Mouse (Mus musculus) stomach, embryonic 15.5 days (tissue): ENCODE data around the gene Msx1. TPM values are rescaled to one million over a fixed set of nuclear protein-coding genes. Genes with fewer than 3 reads are reported as not detected.

Experiments
- ATAC-seq: fragments of 200-750 bp; cut with Nextera tagmentation; 2 replicates; pipeline ENCODE4 v1.8.0; 2017; ENCODE audit warnings: low read depth, moderate number of reproducible peaks, moderate TSS enrichment; ENCODE audit not compliant: insufficient read depth, low FRiP score
- H3K27ac ChIP-seq: fragments of 300-500 bp; sonication (generic); 2 replicates; pipeline ENCODE4 v1.5.1; 2015; ENCODE audit warnings: mild to moderate bottlenecking, inconsistent platforms
- H3K27me3 ChIP-seq: fragments of 300-500 bp; sonication (generic); replicated peaks from 2 replicates; pipeline ENCODE4 v1.6.1; 2015; ENCODE audit warnings: inconsistent platforms
- H3K36me3 ChIP-seq: fragments of 300-500 bp; sonication (generic); 2 replicates; pipeline ENCODE4 v1.6.1; 2015; ENCODE audit warnings: inconsistent platforms
- H3K4me1 ChIP-seq: fragments of 300-500 bp; sonication (generic); 2 replicates; pipeline ENCODE4 v1.6.1; 2015; ENCODE audit warnings: inconsistent platforms
- H3K4me2 ChIP-seq: fragments of 300-500 bp; sonication (generic); 2 replicates; pipeline ENCODE4 v1.6.1; 2015; ENCODE audit warnings: mild to moderate bottlenecking, inconsistent platforms
- H3K4me3 ChIP-seq: fragments of 300-500 bp; sonication (generic); replicated peaks from 2 replicates; pipeline ENCODE4 v1.5.1; 2015; ENCODE audit warnings: inconsistent platforms
- H3K9ac ChIP-seq: fragments of 300-500 bp; sonication (generic); 2 replicates; pipeline ENCODE4 v1.6.1; 2015; ENCODE audit warnings: inconsistent platforms
- H3K9me3 ChIP-seq: fragments of 300-500 bp; sonication (generic); 2 replicates; pipeline ENCODE4 v1.6.1; 2016; ENCODE audit warnings: inconsistent platforms
- WGBS: fragments of 180-500 bp; shearing (Covaris S2); methylation state at CpG from one replicate; pipeline ENCODE4 v1.1.7; 2015; 5-methylcytosine and 5-hydroxymethylcytosine counted together
- polyA plus RNA-seq: library from polyadenylated mRNA; unstranded; fragments of >200 nt; fragmentation: Nextera tagmentation; extraction: Ambion mirVana; gene quantifications from 2 replicates; pipeline ENCODE4 v1.2.1, GENCODE M21; 2015

Msx1 gene
- polyA plus RNA-seq, result 3.3 and 4.3 TPM in 2 replicates

- Histone ChIP-seq H3K9me3 (no peaks in the 10 kb centered on the region), H3K4me3 (peak within 1 kb of the TSS; percentile 47), H3K4me1 (peaks cover 25% of the 10 kb centered on the region), H3K27me3 (peaks cover 98% of the 10 kb centered on the region), H3K4me2 (peak within 1 kb of the TSS; percentile 94), H3K9ac (no peak within 1 kb of the TSS), H3K36me3 (no peaks in the 10 kb centered on the region), H3K27ac (no peak within 1 kb of the TSS)
- 0% methylated on average over 37 of the region's 37 CpGs for WGBS
- ATAC-seq, result peak; percentile 88
Observed at GRCm38 (mm10) chr5:37824461-37824795, at the start of gene Msx1. Gene Msx1, minus strand, starts transcription at chr5:37824583.

- no peaks in the 10 kb centered on the region for H3K4me1 ChIP-seq
- 48% methylated on average over 6 of the region's 6 CpGs for WGBS
- no peak for ATAC-seq
Observed at GRCm38 (mm10) chr5:37865471-37865870, 41.1 kb upstream of the Msx1 start.

GRCm38 (mm10) chr5:37864309-37864708 is 39.9 kb upstream of the Msx1 start:
- no peak for ATAC-seq
- H3K27ac ChIP-seq, result no peak overlapping the region
- H3K4me3 ChIP-seq, result no peak overlapping the region
- H3K27me3 ChIP-seq, result no peaks in the 10 kb centered on the region
- no peaks in the 10 kb centered on the region for H3K36me3 ChIP-seq
- no peaks in the 10 kb centered on the region for H3K9me3 ChIP-seq
- no peaks in the 10 kb centered on the region for H3K4me1 ChIP-seq
- H3K4me2 ChIP-seq, result no peak overlapping the region
- no peak overlapping the region for H3K9ac ChIP-seq
- WGBS, result 89% methylated on average over 2 of the region's 2 CpGs

More at GRCm38 (mm10) chr5:37865471-37865870, 41.1 kb upstream of the Msx1 start:
- Histone ChIP-seq H3K27ac (no peak overlapping the region), H3K9ac (no peak overlapping the region), H3K27me3 (no peaks in the 10 kb centered on the region), H3K4me2 (no peak overlapping the region), H3K4me3 (no peak overlapping the region), H3K9me3 (no peaks in the 10 kb centered on the region), H3K36me3 (no peaks in the 10 kb centered on the region)

- Histone ChIP-seq H3K27ac (no peak overlapping the region), H3K27me3 (no peaks in the 10 kb centered on the region), H3K9me3 (no peaks in the 10 kb centered on the region), H3K9ac (no peak overlapping the region), H3K4me2 (no peak overlapping the region), H3K4me3 (no peak overlapping the region), H3K4me1 (no peaks in the 10 kb centered on the region), H3K36me3 (no peaks in the 10 kb centered on the region)
- no peak for ATAC-seq
- 61% methylated on average over 6 of the region's 6 CpGs for WGBS
Observed at GRCm38 (mm10) chr5:37860846-37861245, 36.5 kb upstream of the Msx1 start.

GRCm38 (mm10) chr5:37860151-37860721 is 35.9 kb upstream of the Msx1 start:
- ATAC-seq, result no peak
- H3K27me3 ChIP-seq, result no peaks in the 10 kb centered on the region
- WGBS, result 49% methylated on average over 7 of the region's 7 CpGs

GRCm38 (mm10) chr5:37857763-37858545 is 33.6 kb upstream of the Msx1 start:
- Histone ChIP-seq H3K9ac (no peak overlapping the region), H3K27me3 (no peaks in the 10 kb centered on the region), H3K4me3 (no peak overlapping the region), H3K4me2 (no peak overlapping the region), H3K27ac (no peak overlapping the region), H3K9me3 (no peaks in the 10 kb centered on the region), H3K36me3 (no peaks in the 10 kb centered on the region), H3K4me1 (no peaks in the 10 kb centered on the region)
- WGBS, result 52% methylated on average over 14 of the region's 14 CpGs
- ATAC-seq, result no peak

More at GRCm38 (mm10) chr5:37860151-37860721, 35.9 kb upstream of the Msx1 start:
- Histone ChIP-seq H3K9me3 (no peaks in the 10 kb centered on the region), H3K4me3 (no peak overlapping the region), H3K9ac (no peak overlapping the region), H3K27ac (no peak overlapping the region), H3K4me1 (no peaks in the 10 kb centered on the region), H3K4me2 (no peak overlapping the region), H3K36me3 (no peaks in the 10 kb centered on the region)

GRCm38 (mm10) chr5:37856057-37856456 is 31.7 kb upstream of the Msx1 start:
- H3K4me2 ChIP-seq, result no peak overlapping the region
- no peaks in the 10 kb centered on the region for H3K9me3 ChIP-seq
- no peaks in the 10 kb centered on the region for H3K4me1 ChIP-seq
- no peak overlapping the region for H3K27ac ChIP-seq
- no peak overlapping the region for H3K9ac ChIP-seq
- H3K4me3 ChIP-seq, result no peak overlapping the region
- H3K36me3 ChIP-seq, result no peaks in the 10 kb centered on the region
- no peak for ATAC-seq
- 45% methylated on average over 5 of the region's 5 CpGs for WGBS
- no peaks in the 10 kb centered on the region for H3K27me3 ChIP-seq

- 60% methylated on average over 6 of the region's 6 CpGs for WGBS
- ATAC-seq, result no peak
- H3K9ac ChIP-seq, result no peak overlapping the region
- no peaks in the 10 kb centered on the region for H3K27me3 ChIP-seq
- no peaks in the 10 kb centered on the region for H3K4me1 ChIP-seq
- H3K4me3 ChIP-seq, result no peak overlapping the region
- H3K9me3 ChIP-seq, result no peaks in the 10 kb centered on the region
- H3K4me2 ChIP-seq, result no peak overlapping the region
- no peaks in the 10 kb centered on the region for H3K36me3 ChIP-seq
- no peak overlapping the region for H3K27ac ChIP-seq
Observed at GRCm38 (mm10) chr5:37854233-37854632, 29.9 kb upstream of the Msx1 start.

- no peaks in the 10 kb centered on the region for H3K27me3 ChIP-seq
- H3K4me3 ChIP-seq, result no peak overlapping the region
- no peaks in the 10 kb centered on the region for H3K36me3 ChIP-seq
- no peak overlapping the region for H3K9ac ChIP-seq
- ATAC-seq, result no peak
- H3K27ac ChIP-seq, result no peak overlapping the region
- no peaks in the 10 kb centered on the region for H3K9me3 ChIP-seq
- no peaks in the 10 kb centered on the region for H3K4me1 ChIP-seq
- H3K4me2 ChIP-seq, result no peak overlapping the region
- 53% methylated on average over 15 of the region's 15 CpGs for WGBS
Observed at GRCm38 (mm10) chr5:37851305-37851982, 27.1 kb upstream of the Msx1 start.

GRCm38 (mm10) chr5:37848991-37849719 is 24.8 kb upstream of the Msx1 start:
- Histone ChIP-seq H3K9ac (no peak overlapping the region), H3K4me1 (no peaks in the 10 kb centered on the region), H3K4me2 (no peak overlapping the region), H3K27ac (no peak overlapping the region), H3K27me3 (no peaks in the 10 kb centered on the region), H3K9me3 (no peaks in the 10 kb centered on the region), H3K36me3 (no peaks in the 10 kb centered on the region), H3K4me3 (no peak overlapping the region)
- ATAC-seq, result no peak; the same call in 1 of the 2 replicates
- 33% methylated on average over 8 of the region's 8 CpGs for WGBS

- H3K27me3 ChIP-seq, result peaks cover 65% of the 10 kb centered on the region
- 62% methylated on average over 3 of the region's 3 CpGs for WGBS
Observed at GRCm38 (mm10) chr5:37836267-37836646, 11.9 kb upstream of the Msx1 start.

More at GRCm38 (mm10) chr5:37836267-37836646, 11.9 kb upstream of the Msx1 start:
- Histone ChIP-seq H3K4me2 (no peak overlapping the region), H3K9ac (no peak overlapping the region), H3K4me3 (no peak overlapping the region), H3K36me3 (no peaks in the 10 kb centered on the region), H3K9me3 (no peaks in the 10 kb centered on the region), H3K4me1 (no peaks in the 10 kb centered on the region), H3K27ac (no peak overlapping the region)
- ATAC-seq, result no peak
